In the genomic region with DNA sequence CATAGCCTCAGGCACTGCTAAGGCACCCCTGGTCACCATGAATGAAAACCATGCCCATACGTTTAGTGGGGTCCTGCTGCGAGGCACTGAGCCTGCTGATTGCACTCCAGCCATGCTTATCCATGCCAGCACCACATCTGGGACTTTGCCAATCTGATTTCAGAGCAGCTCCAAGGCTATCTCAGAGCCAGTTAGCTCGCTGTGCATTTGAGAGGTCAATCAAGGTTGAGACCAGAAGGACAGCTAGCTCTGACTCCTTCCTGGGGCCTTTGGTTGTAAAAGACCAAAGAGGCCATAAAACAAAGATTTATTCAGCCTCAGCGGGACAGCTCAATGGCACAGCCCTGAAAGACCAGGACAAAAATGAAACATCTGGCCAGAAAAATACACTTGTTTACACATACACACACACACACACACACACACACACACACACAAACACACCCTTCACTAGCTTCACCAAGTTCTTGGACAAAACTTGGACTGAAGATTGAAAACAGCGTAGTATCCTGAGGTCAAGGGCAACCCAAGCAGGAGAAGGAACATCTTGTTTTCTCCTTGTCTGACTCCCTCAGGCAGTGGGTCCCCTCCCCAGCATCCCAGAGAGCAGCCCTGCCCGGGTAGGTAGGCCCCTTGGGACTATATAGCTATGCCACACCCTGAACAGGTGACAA, we compare ENCODE assay signal across 15 mouse cellular contexts.
DNase-seq lines count a peak whose midpoint lies in the region; ATAC-seq and TF ChIP-seq lines count a peak whose summit lies in the region.
"Had no signal": no experiment of that assay in that cellular context is flagged by ENCODE, and none has a peak within 500 bp of the region (broad histone marks: within the 10 kb centered on the region; RNA-seq: fewer than 3 reads in every experiment).

No protein-coding gene starts in this region.

- WGBS in kidney, postnatal 0 days = 20% methylated on average over 6 of the region's 6 CpGs

- no peak overlapping the region for H3K4me3 ChIP-seq in kidney, postnatal 0 days (replicated peaks; ENCODE audit: low read depth, low read length)
- H3K4me3 ChIP-seq: embryonic facial prominence, embryonic 12.5 days; forebrain, embryonic 10.5 days; heart, embryonic 15.5 days; hindbrain, embryonic 15.5 days; layer of hippocampus, adult 2 months; limb, embryonic 10.5 days had no signal

- peak; percentile 59; the same call in 1 of the 2 replicates for ATAC-seq in kidney, postnatal 0 days (replicated peaks; ENCODE audit: low FRiP score, low read depth)

- DNase-seq in cerebellum, postnatal 14 days = peak; percentile 26 to 37
- no peak for DNase-seq in cerebellum, adult 11 months
- peak; percentile 27 for DNase-seq in urinary bladder, postnatal 14 days (ENCODE audit: low spot score)
- no peak for DNase-seq in urinary bladder, postnatal 4 days (ENCODE audit: low spot score in 2 of 2)
- peak; percentile 83 for DNase-seq in kidney, postnatal 0 days (ENCODE audit: low spot score)
- DNase-seq in testis, postnatal 14 days (ENCODE audit: low spot score) = peak; percentile 69
- DNase-seq in left cerebral cortex, postnatal 25 days (ENCODE audit: low spot score in 2 of 2) = no peak
- no peak for DNase-seq in heart, postnatal 36 days
- DNase-seq: cerebellum, adult 9-11 months had no signal

- no peaks in the 10 kb centered on the region for H3K27me3 ChIP-seq in kidney, postnatal 0 days (ENCODE audit: insufficient read depth, low read length)
- H3K27me3 ChIP-seq: embryonic facial prominence, embryonic 12.5 days; heart, embryonic 15.5 days; hindbrain, embryonic 15.5 days had no signal

- H3K9me3 ChIP-seq in kidney, postnatal 0 days (replicated peaks; ENCODE audit: low read length) = no peaks in the 10 kb centered on the region
- H3K9me3 ChIP-seq: embryonic facial prominence, embryonic 12.5 days; heart, embryonic 15.5 days; hindbrain, embryonic 15.5 days; limb, embryonic 10.5 days had no signal

- 0 out of 2 replicates have a peak, but pooled peaks cover 5% of the 10 kb centered on the region for H3K4me1 ChIP-seq in kidney, postnatal 0 days (replicated peaks; ENCODE audit: insufficient read depth, low read length)
- H3K4me1 ChIP-seq: embryonic facial prominence, embryonic 12.5 days; heart, embryonic 15.5 days; hindbrain, embryonic 15.5 days had no signal

- H3K4me2 ChIP-seq in kidney, postnatal 0 days (ENCODE audit: low read length) = no peak overlapping the region
- H3K4me2 ChIP-seq: embryonic facial prominence, embryonic 12.5 days; heart, embryonic 15.5 days; hindbrain, embryonic 15.5 days had no signal

- H3K27ac ChIP-seq in kidney, postnatal 0 days = peak overlapping the region; percentile 73
- H3K27ac ChIP-seq: embryonic facial prominence, embryonic 12.5 days; forebrain, embryonic 10.5 days; heart, embryonic 15.5 days; hindbrain, embryonic 15.5 days; layer of hippocampus, adult 2 months; limb, embryonic 10.5 days had no signal

- no peak for TF ChIP-seq CTCF in kidney, postnatal 0 days (IDR thresholded peaks at IDR 0.05; ENCODE audit: low read depth)

- intact Hi-C loops in left cerebral cortex, postnatal 25 days (cut with DNase I) = no loop called here
- intact Hi-C loops in heart, postnatal 36 days (cut with DNase I) = no loop called here

- no peak overlapping the region for H3K9ac ChIP-seq in kidney, postnatal 0 days (ENCODE audit: low read depth, low read length)
- H3K9ac ChIP-seq: embryonic facial prominence, embryonic 12.5 days; heart, embryonic 15.5 days; hindbrain, embryonic 15.5 days had no signal

- no peaks in the 10 kb centered on the region for H3K36me3 ChIP-seq in kidney, postnatal 0 days (ENCODE audit: insufficient read depth, low read length)
- H3K36me3 ChIP-seq: embryonic facial prominence, embryonic 12.5 days; forebrain, embryonic 10.5 days; heart, embryonic 15.5 days; hindbrain, embryonic 15.5 days; limb, embryonic 10.5 days had no signal

Comparison
In these comparisons a context has a peak if more than half of its experiments do, and no peak if none do; other contexts are left out.
1. DNase-seq: peak in cerebellum, postnatal 14 days (2 of 2), urinary bladder, postnatal 14 days (single experiment), kidney, postnatal 0 days (single experiment) and testis, postnatal 14 days (single experiment); none in cerebellum, adult 11 months (single experiment), urinary bladder, postnatal 4 days (0 of 2), left cerebral cortex, postnatal 25 days (0 of 2) and heart, postnatal 36 days (0 of 2).